In genomic region chr1:88923791-88924581, GRCm38 (mm10) we compare ENCODE assay signal across 8 mouse cellular contexts.
A peak's percentile ranks its signal among the peaks of the same experiment; 100 is the strongest.
DNase-seq lines count a peak whose midpoint lies in the region; ATAC-seq and TF ChIP-seq lines count a peak whose summit lies in the region.

No protein-coding gene starts in this region.

- peaks cover 5% of the 10 kb centered on the region; the same call in 1 of the 2 replicates for H3K4me1 ChIP-seq in heart, postnatal 0 days (ENCODE audit: control insufficient read depth, insufficient read depth)
- H3K4me1 ChIP-seq in midbrain, embryonic 15.5 days = no peaks in the 10 kb centered on the region; the same call in none of the 2 replicates

- peak; percentile 58; the same call in 1 of the 2 replicates for ATAC-seq in heart, postnatal 0 days (ENCODE audit: insufficient read depth, low read depth)
- peak; percentile 91 for ATAC-seq in midbrain, embryonic 15.5 days (replicated peaks)

- WGBS in heart, postnatal 0 days = 65% methylated on average over 7 of the region's 7 CpGs
- WGBS in midbrain, embryonic 15.5 days = 50% methylated on average over 7 of the region's 7 CpGs

- H3K4me2 ChIP-seq in heart, postnatal 0 days (ENCODE audit: low read depth, low read length) = no peak overlapping the region
- no peak overlapping the region for H3K4me2 ChIP-seq in midbrain, embryonic 15.5 days

- no peak overlapping the region for H3K27ac ChIP-seq in heart, postnatal 0 days (ENCODE audit: low read depth)
- H3K27ac ChIP-seq in midbrain, embryonic 15.5 days = no peak overlapping the region

- DNase-seq in heart, postnatal 0 days (ENCODE audit: low spot score) = no peak
- no peak for DNase-seq in heart, postnatal 25 days (ENCODE audit: low spot score)
- DNase-seq in ZHBTc4 (ENCODE audit: low read depth, low spot score) = peak; percentile 94
- peak; percentile 31 for DNase-seq in forelimb bud, embryonic 11.5 days (ENCODE audit: low read depth, low spot score)
- no peak for DNase-seq in ovary, postnatal 36 days (ENCODE audit: low spot score)
- DNase-seq in urinary bladder, postnatal 25 days (ENCODE audit: low spot score) = no peak
- DNase-seq in kidney, adult 11 months = no peak

- no peak overlapping the region for H3K4me3 ChIP-seq in heart, postnatal 0 days (ENCODE audit: low read depth, low read length)
- no peak overlapping the region for H3K4me3 ChIP-seq in midbrain, embryonic 15.5 days

- no peak overlapping the region for H3K9ac ChIP-seq in heart, postnatal 0 days (replicated peaks; ENCODE audit: low read depth, low read length)
- no peak overlapping the region for H3K9ac ChIP-seq in midbrain, embryonic 15.5 days

- no peaks in the 10 kb centered on the region for H3K36me3 ChIP-seq in heart, postnatal 0 days (replicated peaks; ENCODE audit: control insufficient read depth, insufficient read depth, low read length)
- H3K36me3 ChIP-seq in midbrain, embryonic 15.5 days (replicated peaks) = no peaks in the 10 kb centered on the region

- peaks cover 4% of the 10 kb centered on the region; the same call in 1 of the 2 replicates for H3K9me3 ChIP-seq in heart, postnatal 0 days (replicated peaks; ENCODE audit: control insufficient read depth, low read length)
- H3K9me3 ChIP-seq in midbrain, embryonic 15.5 days = no peaks in the 10 kb centered on the region

- no peak for TF ChIP-seq EP300 in heart, postnatal 0 days (IDR thresholded peaks at IDR 0.05; ENCODE audit: low read depth)

- no peak for TF ChIP-seq CTCF in heart, postnatal 0 days (IDR thresholded peaks at IDR 0.05; ENCODE audit: low read depth)

- intact Hi-C loops in heart, postnatal 25 days (cut with DNase I) = no loop called here

- no peaks in the 10 kb centered on the region for H3K27me3 ChIP-seq in heart, postnatal 0 days (ENCODE audit: control insufficient read depth, insufficient read depth, low read length)
- no peaks in the 10 kb centered on the region for H3K27me3 ChIP-seq in midbrain, embryonic 15.5 days (replicated peaks)

Comparison
In these comparisons a context has a peak if more than half of its experiments do, and no peak if none do; other contexts are left out.
1. DNase-seq: peak in ZHBTc4 (single experiment) and forelimb bud, embryonic 11.5 days (single experiment); none in heart, postnatal 0 days (single experiment), heart, postnatal 25 days (single experiment), ovary, postnatal 36 days (single experiment), urinary bladder, postnatal 25 days (single experiment) and kidney, adult 11 months (single experiment).